Mouse (Mus musculus) frontal cortex, postnatal 10 days (tissue): Measurements from ENCODE around the gene Wdr83os.
"Not testable (repeated sequence)": the region's sequence is repeated elsewhere in the genome, so short reads cannot be mapped to it uniquely, and the experiment has no call there.

Experiments
- DNase-seq, 2 experiments: peaks; one replicate each; pipeline ENCODE4 v3.0.0; 2022; ENCODE audit warnings: low spot score in 2 of 2, mixed read lengths in 1 of 2

Wdr83os gene

GRCm38 (mm10) chr8:85072364-85072929 is 8.1 kb upstream of the Wdr83os start:
- no peak for DNase-seq

- DNase-seq, result no peak
These were observed 7.4 kb upstream of the Wdr83os start for GRCm38 (mm10) chr8:85073041-85073612.

- DNase-seq, result no peak
These were observed 6.4 kb upstream of the Wdr83os start for GRCm38 (mm10) chr8:85074167-85074566.

GRCm38 (mm10) chr8:85074617-85075016 is 5.9 kb upstream of the Wdr83os start:
- DNase-seq, result no peak

- DNase-seq, result no peak
These were observed 4.5 kb upstream of the Wdr83os start for GRCm38 (mm10) chr8:85076001-85076400.

- DNase-seq, result peak in 1 of 2 experiments; percentile 77
These were observed 3.5 kb upstream of the Wdr83os start for GRCm38 (mm10) chr8:85076993-85077392.

- DNase-seq, result no peak
These were observed 367 bp upstream of the Wdr83os start for GRCm38 (mm10) chr8:85080214-85080531.

- DNase-seq, result no peak
These were observed 646 bp downstream of the Wdr83os start, which contains the start of gene Wdr83 for GRCm38 (mm10) chr8:85081216-85081555. Wdr83 (minus strand) TSS chr8:85081306.

- not testable (repeated sequence) for DNase-seq
These were observed 1.6 kb downstream of the Wdr83os start for GRCm38 (mm10) chr8:85082169-85082568.

GRCm38 (mm10) chr8:85083108-85083813 is 2.7 kb downstream of the Wdr83os start, which contains the start of gene Man2b1:
Man2b1 (plus strand) TSS chr8:85083270.
- peak; percentile 86 to 89 for DNase-seq

- peak in 1 of 2 experiments; percentile 7 for DNase-seq
These were observed 4.1 kb downstream of the Wdr83os start for GRCm38 (mm10) chr8:85084633-85085032.

- DNase-seq, result no peak
These were observed 5.7 kb downstream of the Wdr83os start for GRCm38 (mm10) chr8:85086238-85086637.

GRCm38 (mm10) chr8:85088771-85089170 is 8.2 kb downstream of the Wdr83os start:
- no peak for DNase-seq

GRCm38 (mm10) chr8:85090856-85091255 is 10.3 kb downstream of the Wdr83os start:
- no peak for DNase-seq

GRCm38 (mm10) chr8:85091526-85092090 is 11.1 kb downstream of the Wdr83os start:
- no peak for DNase-seq

- no peak for DNase-seq
These were observed 14.5 kb downstream of the Wdr83os start for GRCm38 (mm10) chr8:85095051-85095450.

- no peak for DNase-seq
These were observed 15.0 kb downstream of the Wdr83os start for GRCm38 (mm10) chr8:85095566-85095965.

GRCm38 (mm10) chr8:85096196-85096595 is 15.7 kb downstream of the Wdr83os start:
- no peak for DNase-seq

- DNase-seq, result no peak
These were observed 16.3 kb downstream of the Wdr83os start for GRCm38 (mm10) chr8:85096850-85097249.

GRCm38 (mm10) chr8:85100076-85100665 is 19.6 kb downstream of the Wdr83os start:
- no peak for DNase-seq

GRCm38 (mm10) chr8:85113241-85113640 is 32.7 kb downstream of the Wdr83os start:
- no peak for DNase-seq

GRCm38 (mm10) chr8:85115501-85115900 is 35.0 kb downstream of the Wdr83os start:
- DNase-seq, result no peak
